ENCODE assay signal across 22 mouse cellular contexts in the genomic region with DNA sequence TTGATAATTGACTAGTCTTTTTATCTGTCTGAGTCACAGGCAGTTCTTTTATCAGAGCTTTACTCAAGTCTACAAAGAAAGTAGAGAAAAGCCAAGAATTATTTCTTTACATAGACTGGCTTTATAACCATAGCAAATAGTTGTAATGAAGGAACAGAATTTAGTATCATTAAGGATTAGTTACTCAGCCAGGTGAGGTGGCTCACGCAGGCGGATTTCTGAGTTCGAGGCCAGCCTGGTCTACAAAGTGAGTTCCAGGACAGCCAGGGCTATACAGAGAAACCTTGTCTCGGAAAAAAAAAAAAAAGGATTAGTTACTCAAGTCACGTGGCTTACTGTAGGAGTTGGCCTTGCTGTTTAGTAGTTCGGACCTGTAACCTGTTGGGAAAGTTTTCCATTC. TPM values are rescaled to one million over a fixed set of nuclear protein-coding genes. Genes with fewer than 3 reads are reported as not detected.
"Had no signal": no experiment of that assay in that cellular context is flagged by ENCODE, and none has a peak within 500 bp of the region (broad histone marks: within the 10 kb centered on the region; RNA-seq: fewer than 3 reads in every experiment).

No protein-coding gene starts in this region.

- ATAC-seq: midbrain, embryonic 16.5 days had no signal

- H3K27ac ChIP-seq: liver, embryonic 14.5 days; midbrain, embryonic 10.5 days; neural tube, embryonic 13.5 days; neural tube, embryonic 15.5 days had no signal

- H3K4me2 ChIP-seq: lung, embryonic 14.5 days; neural tube, embryonic 13.5 days; neural tube, embryonic 15.5 days had no signal

- DNase-seq: lung, adult 18-20 months; lung, embryonic 14.5 days; lung, postnatal 10 days; lung, postnatal 4 days; midbrain, embryonic 14.5 days; retina, postnatal 1 day; right cerebral cortex, adult 18-20 months; right cerebral cortex, postnatal 25 days; right cerebral cortex, postnatal 4 days; spleen, adult 18-20 months; thymus, adult 18-20 months; thymus, postnatal 14 days; thymus, postnatal 36 days had no signal

- H3K9me3 ChIP-seq: midbrain, embryonic 10.5 days; neural tube, embryonic 13.5 days; neural tube, embryonic 15.5 days had no signal

- H3K9ac ChIP-seq: liver, embryonic 14.5 days; lung, embryonic 14.5 days; neural tube, embryonic 13.5 days; neural tube, embryonic 15.5 days had no signal

- H3K27me3 ChIP-seq: neural tube, embryonic 13.5 days; neural tube, embryonic 15.5 days had no signal

- H3K4me3 ChIP-seq: midbrain, embryonic 10.5 days; myocyte; neural tube, embryonic 13.5 days; neural tube, embryonic 15.5 days had no signal

RNA-seq across cellular contexts. Expression of gene Mypn, which starts 44.7 kb away (rescaled TPM):
- total RNA-seq: megakaryocyte, adult 5-6 weeks; megakaryocyte-erythroid progenitor cell, adult 5-6 weeks had no signal
- polyA plus RNA-seq: stomach, embryonic 14.5 days had no signal
